Mouse (Mus musculus) intestine, embryonic 16.5 days (tissue): ENCODE data around the gene Scand1. TPM values are rescaled to one million over a fixed set of nuclear protein-coding genes. Genes with fewer than 3 reads are reported as not detected.

Source experiments
- ATAC-seq: fragments of 200-750 bp; cut with Nextera tagmentation; 2 replicates; pipeline ENCODE4 v1.8.0; 2017; ENCODE audit warnings: moderate TSS enrichment, moderate library complexity
- H3K27ac ChIP-seq: fragments of 300-500 bp; sonication (generic); 2 replicates; pipeline ENCODE4 v1.5.1; 2014; ENCODE audit warnings: mild to moderate bottlenecking, low read length
- H3K27me3 ChIP-seq: fragments of 300-500 bp; sonication (generic); replicated peaks from 2 replicates; pipeline ENCODE4 v1.6.1; 2014; ENCODE audit warnings: low read length, control low read depth, mixed read lengths; ENCODE audit not compliant: control insufficient read depth, insufficient read depth
- H3K36me3 ChIP-seq: fragments of 300-500 bp; sonication (generic); 2 replicates; pipeline ENCODE4 v1.6.1; 2014; ENCODE audit warnings: low read length, control low read depth; ENCODE audit not compliant: control insufficient read depth, insufficient read depth
- H3K4me1 ChIP-seq: fragments of 300-500 bp; sonication (generic); 2 replicates; pipeline ENCODE4 v1.6.1; 2014; ENCODE audit warnings: low read length, control low read depth, mixed read lengths; ENCODE audit not compliant: control insufficient read depth, insufficient read depth
- H3K4me2 ChIP-seq: fragments of 300-500 bp; sonication (generic); 2 replicates; pipeline ENCODE4 v1.6.1; 2014; ENCODE audit warnings: low read depth, low read length, control low read depth
- H3K4me3 ChIP-seq: fragments of 300-500 bp; sonication (generic); 2 replicates; pipeline ENCODE4 v1.5.1; 2014; ENCODE audit warnings: mild to moderate bottlenecking, low read length
- H3K9ac ChIP-seq: fragments of 300-500 bp; sonication (generic); 2 replicates; pipeline ENCODE4 v1.6.1; 2014; ENCODE audit warnings: low read depth, low read length
- H3K9me3 ChIP-seq: fragments of 300-500 bp; sonication (generic); 2 replicates; pipeline ENCODE4 v1.6.1; 2016; ENCODE audit warnings: low read length, control low read depth; ENCODE audit not compliant: control insufficient read depth
- WGBS: fragments of 180-500 bp; shearing (Covaris S2); extraction: QIAGEN DNeasy Blood & Tissue Kit; methylation state at CpG from one replicate; pipeline ENCODE4 v1.1.7; 2014; 5-methylcytosine and 5-hydroxymethylcytosine counted together
- polyA plus RNA-seq: library from polyadenylated mRNA; unstranded; fragments of >200 nt; fragmentation: Nextera tagmentation; extraction: Ambion mirVana; gene quantifications from 2 replicates; pipeline ENCODE4 v1.2.1, GENCODE M21; 2015

The Scand1 gene
- polyA plus RNA-seq, result 48.9 and 56.6 TPM in 2 replicates

DNA sequence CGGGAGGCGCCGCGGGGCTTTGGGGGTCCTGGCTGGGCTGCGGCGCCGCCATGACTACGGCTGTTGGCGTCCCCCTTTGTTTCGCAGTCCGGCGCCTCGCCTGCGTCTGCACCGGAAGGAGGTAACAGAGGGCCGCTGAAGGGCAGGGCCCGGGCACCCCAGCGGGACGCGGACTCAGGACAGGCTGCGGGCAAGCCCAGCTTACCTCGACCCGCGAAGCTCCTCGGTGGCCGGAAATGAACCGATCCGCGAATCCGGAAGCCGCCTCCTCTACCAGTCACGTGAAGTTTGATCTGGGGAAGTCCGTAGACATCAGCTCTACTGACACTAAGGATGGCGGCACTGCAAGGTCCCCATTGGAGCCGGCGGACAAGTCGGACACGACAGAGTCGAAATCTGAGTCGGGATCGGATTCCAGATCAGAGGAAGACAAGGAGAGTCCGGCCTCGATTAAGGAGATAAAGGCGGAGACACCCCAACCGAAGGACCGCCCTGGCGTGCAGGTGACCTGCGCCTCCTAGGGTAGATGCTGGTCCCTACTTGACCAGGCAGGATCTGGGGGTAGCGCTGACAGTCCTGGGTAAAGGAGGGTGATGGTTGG is at the start of gene Scand1, which contains the start of gene Cnbd2:
Scand1 (minus strand) TSS at position 408 of the 601 bp plus-strand sequence.
Cnbd2 (plus strand) TSS at position 3 of the 601 bp plus-strand sequence.
- Histone ChIP-seq H3K27me3 (no peaks in the 10 kb centered on the region), H3K4me1 (0 out of 2 replicates have a peak, but pooled peaks cover 5% of the 10 kb centered on the region), H3K36me3 (peaks cover 3% of the 10 kb centered on the region; the same call in 1 of the 2 replicates), H3K4me3 (peak within 1 kb of the TSS; percentile 95), H3K4me2 (peak within 1 kb of the TSS; percentile 76), H3K9ac (peak within 1 kb of the TSS; percentile 90), H3K9me3 (no peaks in the 10 kb centered on the region), H3K27ac (peak within 1 kb of the TSS; percentile 99)
- ATAC-seq, result peak; percentile 94
- WGBS, result under 1% methylated on average over 48 of the region's 49 CpGs

DNA sequence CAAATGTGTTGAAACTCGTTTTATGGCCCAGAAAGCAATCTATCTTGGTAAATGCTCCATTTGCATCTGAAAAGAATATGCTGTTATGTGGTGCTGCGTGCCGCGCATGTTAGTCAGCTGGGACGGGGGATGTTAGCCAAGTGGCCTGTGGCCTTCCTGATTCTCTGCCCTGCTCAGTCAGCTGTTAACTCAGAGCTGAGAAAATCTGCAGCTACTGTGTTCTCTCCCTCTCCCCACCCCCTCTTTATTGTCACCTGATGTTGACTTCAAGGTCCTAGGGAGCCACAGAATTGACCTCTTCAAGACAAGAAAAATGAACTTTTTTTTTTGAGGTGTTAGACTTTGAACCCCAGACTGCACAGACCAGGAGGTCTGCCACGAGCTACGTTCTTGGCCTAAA is 43.5 kb upstream of the Scand1 start:
- H3K4me1 ChIP-seq, result peaks cover 3% of the 10 kb centered on the region; the same call in 1 of the 2 replicates
- peak; percentile 64 for ATAC-seq
- H3K27me3 ChIP-seq, result no peaks in the 10 kb centered on the region
- H3K9me3 ChIP-seq, result no peaks in the 10 kb centered on the region
- no peak overlapping the region for H3K9ac ChIP-seq
- H3K27ac ChIP-seq, result no peak overlapping the region
- no peak overlapping the region for H3K4me3 ChIP-seq
- WGBS, result 57% methylated on average over 7 of the region's 7 CpGs
- H3K4me2 ChIP-seq, result no peak overlapping the region
- H3K36me3 ChIP-seq, result no peaks in the 10 kb centered on the region

DNA sequence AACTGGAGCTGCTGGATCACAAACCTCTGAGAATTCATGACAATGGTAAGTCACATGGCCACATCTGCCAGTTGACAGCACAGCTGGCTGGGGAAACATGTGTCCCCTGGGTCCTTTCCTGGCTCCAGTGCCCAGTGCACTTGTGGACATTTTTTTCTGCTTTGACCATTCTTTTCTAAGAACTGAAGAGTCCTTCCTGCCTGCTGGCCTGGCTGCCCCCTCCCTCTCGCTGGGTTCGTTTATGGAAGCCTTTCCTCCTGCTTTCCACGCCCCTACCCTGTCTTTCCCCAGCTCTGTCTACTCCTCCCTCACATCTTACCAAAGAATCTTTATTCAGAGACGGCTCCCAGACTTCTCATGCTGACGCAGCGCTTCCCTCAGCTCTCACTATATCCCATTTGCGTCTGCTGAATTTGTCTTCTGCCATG is 40.8 kb upstream of the Scand1 start:
- no peak overlapping the region for H3K27ac ChIP-seq
- H3K4me3 ChIP-seq, result no peak overlapping the region
- no peaks in the 10 kb centered on the region for H3K36me3 ChIP-seq
- H3K9ac ChIP-seq, result 0 out of 2 replicates have a peak overlapping the region, but pooled peaks have one; percentile 24
- ATAC-seq, result 0 out of 2 replicates have a peak, but pooled peaks have one; percentile 31
- no peaks in the 10 kb centered on the region for H3K27me3 ChIP-seq
- WGBS, result 33% methylated on average over 7 of the region's 7 CpGs
- no peaks in the 10 kb centered on the region for H3K9me3 ChIP-seq
- peaks cover 3% of the 10 kb centered on the region; the same call in 1 of the 2 replicates for H3K4me1 ChIP-seq
- H3K4me2 ChIP-seq, result no peak overlapping the region

DNA sequence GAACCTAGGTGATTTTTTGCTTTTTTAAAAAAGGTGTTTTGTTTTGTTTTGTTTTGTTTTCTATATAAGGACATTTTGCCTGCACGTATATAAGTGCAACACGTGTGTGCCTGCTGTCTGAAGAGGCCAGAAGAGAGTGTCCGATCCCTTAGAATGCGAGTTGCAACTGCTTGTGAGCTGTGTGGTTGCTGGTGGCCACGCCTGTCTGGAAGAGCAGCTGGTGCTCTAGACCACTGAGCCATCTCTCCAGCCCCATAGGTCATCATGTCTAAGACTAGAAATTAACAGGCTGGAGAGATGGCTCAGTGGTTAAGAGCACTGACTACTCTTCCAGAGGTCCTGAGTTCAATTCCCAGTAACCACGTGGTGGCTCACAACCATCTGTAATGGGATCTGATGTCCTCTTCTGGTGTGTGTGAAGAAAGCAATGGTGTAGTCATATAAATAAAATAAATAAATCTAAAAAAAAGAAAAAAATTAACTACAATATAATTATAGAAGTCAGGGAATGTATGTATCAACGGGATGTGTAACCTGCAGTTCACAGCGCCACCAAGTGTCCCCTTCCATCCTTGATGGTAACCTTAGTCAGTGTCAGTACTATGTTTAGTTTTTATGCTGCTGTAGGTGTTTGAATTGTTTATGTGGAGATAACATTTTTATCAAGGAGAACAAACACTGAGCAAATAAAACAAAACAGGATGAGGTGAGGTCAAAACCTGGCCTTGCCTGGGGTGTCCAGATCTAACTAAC is 40.1 kb upstream of the Scand1 start:
- Histone ChIP-seq H3K9me3 (no peaks in the 10 kb centered on the region), H3K4me2 (no peak overlapping the region), H3K36me3 (no peaks in the 10 kb centered on the region), H3K4me3 (no peak overlapping the region), H3K4me1 (peaks cover 3% of the 10 kb centered on the region; the same call in 1 of the 2 replicates), H3K27ac (no peak overlapping the region), H3K27me3 (no peaks in the 10 kb centered on the region), H3K9ac (no peak overlapping the region)
- 76% methylated on average over 8 of the region's 8 CpGs for WGBS
- no peak for ATAC-seq

DNA sequence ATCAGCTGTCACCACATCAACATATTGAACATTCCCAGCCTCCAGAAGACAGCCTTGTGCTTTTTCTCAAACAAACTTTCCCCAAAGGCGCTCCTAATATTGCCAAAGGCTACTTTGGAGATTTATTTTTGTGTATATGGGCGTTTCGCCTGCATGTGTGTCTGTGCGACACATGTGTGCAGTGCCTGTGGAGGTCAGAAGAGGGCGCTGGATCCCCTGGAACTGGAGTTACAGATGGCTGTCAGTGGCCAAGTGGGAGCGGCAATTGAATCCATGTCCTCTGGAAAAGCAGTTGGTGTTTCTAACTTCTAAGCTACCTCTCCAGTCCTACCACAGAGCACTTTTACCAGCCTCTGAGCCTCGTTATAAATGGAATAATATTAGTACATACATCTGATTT is 38.7 kb upstream of the Scand1 start:
- ATAC-seq, result no peak
- WGBS, result 86% methylated on average over 7 of the region's 7 CpGs

GRCm38 (mm10) chr2:156349286-156349848 is 36.9 kb upstream of the Scand1 start:
- Histone ChIP-seq H3K9ac (no peak overlapping the region), H3K9me3 (no peaks in the 10 kb centered on the region), H3K27ac (no peak overlapping the region), H3K4me1 (peaks cover 3% of the 10 kb centered on the region; the same call in 1 of the 2 replicates), H3K27me3 (no peaks in the 10 kb centered on the region), H3K4me3 (no peak overlapping the region), H3K36me3 (no peaks in the 10 kb centered on the region), H3K4me2 (no peak overlapping the region)
- WGBS, result 89% methylated on average over 4 of the region's 4 CpGs
- ATAC-seq, result no peak

More for the DNA sequence above, 38.7 kb upstream of the Scand1 start:
- Histone ChIP-seq H3K27me3 (no peaks in the 10 kb centered on the region), H3K4me1 (peaks cover 3% of the 10 kb centered on the region; the same call in 1 of the 2 replicates), H3K9me3 (no peaks in the 10 kb centered on the region), H3K9ac (no peak overlapping the region), H3K4me2 (no peak overlapping the region), H3K36me3 (no peaks in the 10 kb centered on the region), H3K27ac (no peak overlapping the region), H3K4me3 (no peak overlapping the region)

GRCm38 (mm10) chr2:156348812-156349211 is 36.3 kb upstream of the Scand1 start:
- Histone ChIP-seq H3K27me3 (no peaks in the 10 kb centered on the region), H3K9ac (no peak overlapping the region), H3K4me3 (no peak overlapping the region), H3K27ac (no peak overlapping the region), H3K4me2 (no peak overlapping the region), H3K36me3 (no peaks in the 10 kb centered on the region), H3K9me3 (no peaks in the 10 kb centered on the region), H3K4me1 (peaks cover 3% of the 10 kb centered on the region; the same call in 1 of the 2 replicates)
- WGBS, result 81% methylated on average over 4 of the region's 4 CpGs
- ATAC-seq, result no peak

DNA sequence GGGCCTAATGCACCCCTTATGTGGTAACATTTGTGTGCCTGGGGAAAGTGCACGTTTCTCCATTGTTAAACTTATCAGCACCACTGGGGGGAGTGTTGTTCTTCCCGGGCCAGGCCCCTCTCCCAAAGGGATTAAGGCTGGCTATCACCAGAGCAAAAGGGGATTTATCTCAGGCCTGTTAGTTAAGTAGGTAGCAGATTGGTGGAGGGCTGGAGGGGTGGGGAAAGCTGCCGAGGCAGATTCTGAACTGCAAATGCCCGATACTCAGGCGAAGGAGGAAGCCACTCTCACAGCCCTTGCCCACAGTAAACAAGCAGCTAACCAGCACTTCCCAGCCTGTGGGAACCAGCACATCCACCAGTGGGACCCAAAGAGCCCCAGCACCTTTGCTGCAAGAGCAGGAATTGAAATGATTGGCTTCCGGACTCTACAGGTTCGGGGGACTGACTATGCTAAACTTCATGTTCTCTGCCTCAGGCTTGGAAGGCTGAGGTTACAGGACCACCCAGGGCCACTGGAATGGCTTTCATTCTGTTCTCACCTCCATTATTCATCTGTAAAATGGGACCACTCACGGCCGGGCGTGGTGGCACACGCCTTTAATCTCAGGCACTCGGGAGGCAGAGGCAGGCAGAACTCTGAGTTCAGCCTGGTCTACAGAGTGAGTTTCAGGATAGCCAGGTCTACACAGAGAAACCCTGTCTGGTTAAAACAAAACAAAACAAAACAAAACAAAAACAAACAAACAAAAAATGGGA is 32.5 kb upstream of the Scand1 start:
- no peak for ATAC-seq
- H3K4me3 ChIP-seq, result no peak overlapping the region
- H3K4me2 ChIP-seq, result no peak overlapping the region
- no peaks in the 10 kb centered on the region for H3K27me3 ChIP-seq
- no peaks in the 10 kb centered on the region for H3K36me3 ChIP-seq
- no peaks in the 10 kb centered on the region for H3K9me3 ChIP-seq
- no peaks in the 10 kb centered on the region for H3K4me1 ChIP-seq
- no peak overlapping the region for H3K9ac ChIP-seq
- WGBS, result 54% methylated on average over 12 of the region's 12 CpGs
- H3K27ac ChIP-seq, result no peak overlapping the region

GRCm38 (mm10) chr2:156340078-156340477 is 27.6 kb upstream of the Scand1 start:
- no peaks in the 10 kb centered on the region for H3K9me3 ChIP-seq
- H3K9ac ChIP-seq, result no peak overlapping the region
- H3K27me3 ChIP-seq, result no peaks in the 10 kb centered on the region
- no peak overlapping the region for H3K4me2 ChIP-seq
- H3K4me3 ChIP-seq, result no peak overlapping the region
- H3K27ac ChIP-seq, result no peak overlapping the region
- WGBS, result 83% methylated on average over 4 of the region's 4 CpGs
- ATAC-seq, result no peak
- H3K36me3 ChIP-seq, result no peaks in the 10 kb centered on the region
- H3K4me1 ChIP-seq, result no peaks in the 10 kb centered on the region
